Mouse (Mus musculus) adrenal gland, adult 8-10 months (tissue): ENCODE measurements around the gene Endod1. TPM values are rescaled to one million over a fixed set of nuclear protein-coding genes. Genes with fewer than 3 reads are reported as not detected.

ENCODE experiments used
- DNase-seq: peaks from one replicate; pipeline ENCODE4 v3.0.0; 2022
- total RNA-seq, 4 experiments: library from RNA; stranded (reverse); gene quantifications; 2 replicates each; pipeline ENCODE4 v1.2.4; 2022

The Endod1 gene
- total RNA-seq, 4 experiments from 2014 or later, result 13.3 to 20.5 (median 15.6) TPM

DNA sequence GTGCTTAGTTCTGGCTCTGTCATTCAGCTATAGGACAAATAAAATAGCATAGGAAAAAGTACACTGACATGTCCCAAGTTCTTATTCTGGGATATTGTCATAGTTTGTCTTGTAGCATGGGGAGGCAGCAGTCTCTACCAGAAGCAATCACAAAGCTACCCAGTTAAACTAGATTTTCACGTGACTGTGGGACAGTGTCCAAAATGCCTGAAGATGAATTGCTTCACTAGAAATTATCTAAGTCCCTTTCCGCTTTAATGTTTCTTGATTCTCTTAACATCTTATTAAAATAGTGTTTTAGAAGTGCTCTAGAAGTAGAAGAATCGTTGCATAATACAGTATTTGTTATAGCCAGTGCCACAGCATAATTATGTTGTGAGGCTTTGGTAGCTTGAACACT lies 67.3 kb downstream of the Endod1 start:
- DNase-seq, result no peak

DNA sequence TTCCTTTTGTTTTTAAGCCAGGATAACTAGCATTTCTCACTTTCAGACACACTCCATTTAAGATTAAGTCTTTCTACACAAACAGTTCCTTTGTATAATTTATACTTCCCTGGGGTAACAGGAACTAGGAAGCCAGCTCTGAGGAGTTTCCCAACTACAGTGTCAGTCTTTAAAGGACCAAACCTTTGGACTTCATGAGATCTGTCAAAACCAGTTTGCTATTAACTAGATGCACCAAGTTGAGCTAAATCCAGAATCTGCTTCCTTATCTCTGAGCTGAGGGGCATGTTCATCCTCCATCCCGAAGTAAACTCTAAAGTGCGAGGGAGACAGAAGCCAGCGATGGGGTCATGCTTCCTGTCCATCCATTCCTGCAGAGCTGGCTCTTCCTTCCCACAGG lies 74.0 kb downstream of the Endod1 start:
- no peak for DNase-seq

DNA sequence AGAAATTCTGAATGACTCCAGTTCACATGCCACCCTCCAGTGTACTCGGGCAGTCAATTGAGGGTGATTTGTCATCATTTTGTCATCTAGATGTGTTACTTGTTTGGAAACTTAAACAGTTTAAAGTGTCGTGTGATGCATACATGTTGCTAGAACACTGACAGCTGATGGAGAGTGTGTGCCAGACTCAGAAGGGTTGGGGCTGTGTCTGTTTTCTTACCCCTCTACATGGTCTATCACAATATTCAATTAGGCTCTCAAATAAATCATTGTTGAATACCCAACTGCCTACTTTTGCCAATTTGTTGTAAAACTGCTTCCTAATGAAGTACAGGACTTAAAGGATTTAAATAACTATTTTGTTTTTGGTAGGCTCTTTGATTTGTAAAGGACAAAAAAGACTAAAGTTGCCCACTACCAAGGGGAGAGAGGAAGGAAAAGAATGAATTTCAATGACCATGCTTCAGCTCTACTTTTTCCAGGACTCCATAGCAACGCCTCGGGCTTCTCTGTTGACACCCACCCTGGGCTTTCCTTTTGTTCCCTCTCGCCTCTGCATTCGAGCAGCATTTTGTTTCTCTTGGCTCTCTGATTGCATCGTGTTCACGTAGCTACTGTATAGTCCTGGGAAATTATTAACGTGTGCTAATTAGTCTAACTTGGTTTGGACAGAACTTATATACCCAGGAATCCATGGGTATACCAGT lies 76.9 kb downstream of the Endod1 start:
- no peak for DNase-seq

Other genes starting within 250 kb of the Endod1 start
- gene Sesn3, start 106.4 kb downstream of the Endod1 start, total RNA-seq, result 10 to 100 TPM; 90.4 to 92.4 (median 91.1) TPM
- under 1 TPM; 0.35 to 0.45 (median 0.40) TPM for gene Kdm4d, start 119.0 kb upstream of the Endod1 start, total RNA-seq
- 100 to 1,000 TPM; 111 to 117 (median 112) TPM for gene Cwc15, start 119.1 kb upstream of the Endod1 start, total RNA-seq